Mouse (Mus musculus) left cerebral cortex, adult 11 months (tissue): ENCODE data around the gene Fstl3.
"Not testable (repeated sequence)": the region's sequence is repeated elsewhere in the genome, so short reads cannot be mapped to it uniquely, and the experiment has no call there.

ENCODE experiments used
- DNase-seq: peaks from one replicate; pipeline ENCODE4 v3.0.0; 2022; ENCODE audit warnings: low spot score

Gene Fstl3

GRCm38 (mm10) chr10:79777103-79777531 is at the start of gene Fstl3:
Gene Fstl3, plus strand, starts transcription at chr10:79777272.
- no peak for DNase-seq

- DNase-seq, result no peak
Observed at GRCm38 (mm10) chr10:79728323-79729249, 48.5 kb upstream of the Fstl3 start.

GRCm38 (mm10) chr10:79729357-79729965 is 47.6 kb upstream of the Fstl3 start:
- DNase-seq, result peak; percentile 48

GRCm38 (mm10) chr10:79732500-79732899 is 44.6 kb upstream of the Fstl3 start:
- no peak for DNase-seq

GRCm38 (mm10) chr10:79733847-79734246 is 43.2 kb upstream of the Fstl3 start:
- DNase-seq, result no peak

- DNase-seq, result no peak
Observed at GRCm38 (mm10) chr10:79735361-79735760, 41.7 kb upstream of the Fstl3 start.

- no peak for DNase-seq
Observed at GRCm38 (mm10) chr10:79736706-79737105, 40.4 kb upstream of the Fstl3 start.

- DNase-seq, result no peak
Observed at GRCm38 (mm10) chr10:79738259-79738658, 38.8 kb upstream of the Fstl3 start.

GRCm38 (mm10) chr10:79739234-79739633 is 37.8 kb upstream of the Fstl3 start:
- no peak for DNase-seq

GRCm38 (mm10) chr10:79740863-79741262 is 36.2 kb upstream of the Fstl3 start:
- DNase-seq, result no peak

- no peak for DNase-seq
Observed at GRCm38 (mm10) chr10:79743161-79743560, 33.9 kb upstream of the Fstl3 start.

GRCm38 (mm10) chr10:79743650-79744365 is 33.3 kb upstream of the Fstl3 start:
- no peak for DNase-seq

GRCm38 (mm10) chr10:79745411-79745810 is 31.7 kb upstream of the Fstl3 start:
- no peak for DNase-seq

GRCm38 (mm10) chr10:79745898-79746773 is 30.9 kb upstream of the Fstl3 start, which contains the start of gene Polrmt:
Gene Polrmt, minus strand, starts transcription at chr10:79746581.
- peak; percentile 98 for DNase-seq

- DNase-seq, result no peak
Observed at GRCm38 (mm10) chr10:79746774-79747151, 30.3 kb upstream of the Fstl3 start.

- DNase-seq, result no peak
Observed at GRCm38 (mm10) chr10:79748496-79748895, 28.6 kb upstream of the Fstl3 start.

- DNase-seq, result peak; percentile 76
Observed at GRCm38 (mm10) chr10:79754856-79755516, 22.1 kb upstream of the Fstl3 start, which contains the start of gene Fgf22. Gene Fgf22, plus strand, starts transcription at chr10:79755076.

GRCm38 (mm10) chr10:79755854-79756253 is 21.2 kb upstream of the Fstl3 start:
- no peak for DNase-seq

GRCm38 (mm10) chr10:79756660-79757059 is 20.4 kb upstream of the Fstl3 start:
- no peak for DNase-seq

GRCm38 (mm10) chr10:79759675-79760074 is 17.4 kb upstream of the Fstl3 start:
- DNase-seq, result not testable (repeated sequence)

GRCm38 (mm10) chr10:79760603-79761143 is 16.4 kb upstream of the Fstl3 start:
- no peak for DNase-seq
